Mouse (Mus musculus): ENCODE data around the gene Cdca5. TPM values are rescaled to one million over a fixed set of nuclear protein-coding genes. Genes with fewer than 3 reads are reported as not detected.

Cdca5 gene
- total RNA-seq, 1 experiment = 50.7 TPM

DNA sequence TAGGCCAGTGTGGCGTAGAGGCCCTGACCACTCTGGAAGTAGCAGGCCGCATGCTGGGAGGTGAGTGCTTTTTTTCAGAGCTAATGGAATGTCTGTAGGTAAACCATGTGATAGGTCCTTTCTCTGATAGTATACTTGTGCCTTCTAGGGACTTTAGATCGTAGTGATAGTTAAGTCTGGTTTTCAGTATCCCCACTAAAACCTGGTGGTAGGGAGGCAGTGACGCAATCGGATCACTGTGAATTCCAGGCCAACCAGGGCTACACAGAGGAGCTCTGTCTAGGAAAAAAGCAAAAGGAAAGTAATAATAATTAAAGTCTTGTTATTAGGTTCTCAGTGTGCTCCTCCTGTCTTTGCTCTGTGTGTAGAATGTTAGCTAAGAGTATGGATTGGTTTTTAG, 26.3 kb upstream of the Cdca5 start:
- TF ChIP-seq MAFK (IDR thresholded peaks at IDR 0.05; ENCODE audit: insufficient read depth, low read depth, low read length) (no peak), ZNF384 (IDR thresholded peaks at IDR 0.05; ENCODE audit: low read depth, low read length) (no peak), HCFC1 (IDR thresholded peaks at IDR 0.05; ENCODE audit: borderline replicate concordance, insufficient read depth, low read length) (no peak), ZC3H11A (IDR thresholded peaks at IDR 0.05; ENCODE audit: borderline replicate concordance, low read depth, low read length) (no peak)
- peaks cover 40% of the 10 kb centered on the region for H3K36me3 ChIP-seq (ENCODE audit: control insufficient read depth, insufficient read depth, low read length, poor library complexity, severe bottlenecking)

GRCm38 (mm10) chr19:6058966-6059365, 25.8 kb upstream of the Cdca5 start:
- H3K36me3 ChIP-seq (ENCODE audit: control insufficient read depth, insufficient read depth, low read length, poor library complexity, severe bottlenecking) = peaks cover 35% of the 10 kb centered on the region

More for the DNA sequence above, 26.3 kb upstream of the Cdca5 start:
- in situ Hi-C loops (cut with MboI; ENCODE audit: low sequenced_read_pairs in 2 of 2, unreplicated experiment in 2 of 2) = no loop called here
- peak overlapping the region; percentile 89 to 96 for H3K4me3 ChIP-seq (ENCODE audit: insufficient read depth in 1 of 2, low read depth in 1 of 2, low read length in 2 of 2, poor library complexity in 1 of 2, severe bottlenecking in 1 of 2)
- H3K4me1 ChIP-seq (ENCODE audit: control insufficient read depth in 2 of 2, insufficient read depth in 2 of 2, low read length in 2 of 2, poor library complexity in 1 of 2) = peaks cover 2 to 4% of the 10 kb centered on the region in 2 experiments; a peak in 2 of 4 replicates
- peak overlapping the region; percentile 87 for H3K27ac ChIP-seq (ENCODE audit: insufficient read depth, low read depth, low read length, poor library complexity, severe bottlenecking)
- H3K9me3 ChIP-seq (ENCODE audit: control insufficient read depth, insufficient read depth, low read depth, low read length) = no peaks in the 10 kb centered on the region
- DNase-seq (ENCODE audit: low read depth, low spot score) = no peak
- peak overlapping the region; percentile 96 for H3K9ac ChIP-seq (ENCODE audit: insufficient read depth, low read depth, low read length, poor library complexity, severe bottlenecking)

DNA sequence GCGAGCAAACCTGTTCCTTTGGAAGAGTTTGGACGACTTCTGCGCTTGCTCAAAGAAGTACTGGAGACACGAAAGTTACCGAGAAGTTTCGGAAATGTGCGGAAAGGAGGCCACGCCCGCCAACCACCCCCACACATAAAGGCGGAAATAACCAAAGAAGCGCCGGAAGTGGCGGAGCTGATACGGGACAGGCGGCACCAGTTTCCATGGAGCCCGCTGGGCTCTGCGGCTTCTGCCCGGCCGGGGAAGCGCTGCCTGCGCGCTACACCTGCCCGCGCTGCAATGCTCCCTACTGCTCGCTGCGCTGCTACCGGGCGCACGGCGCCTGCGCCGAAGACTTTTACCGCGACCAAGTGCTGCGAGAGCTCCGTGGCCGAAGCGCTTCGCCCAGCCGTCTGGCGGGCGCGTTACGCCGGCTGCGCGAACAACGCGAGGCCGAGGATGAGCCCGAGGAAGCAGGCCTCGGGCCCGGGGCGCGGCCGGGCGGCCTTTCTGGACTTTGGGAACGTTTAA, 23.7 kb upstream of the Cdca5 start, which contains the start of gene Znhit2:
TSS of gene Znhit2 (plus strand) at position 172 of the 513 bp plus-strand sequence.
- DNase-seq (ENCODE audit: low read depth, low spot score) = peak; percentile 86
- peaks cover 19% of the 10 kb centered on the region for H3K36me3 ChIP-seq (ENCODE audit: control insufficient read depth, insufficient read depth, low read length, poor library complexity, severe bottlenecking)
- H3K9ac ChIP-seq (ENCODE audit: insufficient read depth, low read depth, low read length, poor library complexity, severe bottlenecking) = peak within 1 kb of the TSS; percentile 94
- peaks cover 2 to 4% of the 10 kb centered on the region in 2 experiments; a peak in 2 of 4 replicates for H3K4me1 ChIP-seq (ENCODE audit: control insufficient read depth in 2 of 2, insufficient read depth in 2 of 2, low read length in 2 of 2, poor library complexity in 1 of 2)
- in situ Hi-C loops (cut with MboI; ENCODE audit: low sequenced_read_pairs in 2 of 2, unreplicated experiment in 2 of 2) = no loop called here
- no peaks in the 10 kb centered on the region for H3K9me3 ChIP-seq (ENCODE audit: control insufficient read depth, insufficient read depth, low read depth, low read length)
- peak within 1 kb of the TSS; percentile 77 for H3K27ac ChIP-seq (ENCODE audit: insufficient read depth, low read depth, low read length, poor library complexity, severe bottlenecking)
- peak within 1 kb of the TSS; percentile 52 to 82 for H3K4me3 ChIP-seq (ENCODE audit: insufficient read depth in 1 of 2, low read depth in 1 of 2, low read length in 2 of 2, poor library complexity in 1 of 2, severe bottlenecking in 1 of 2)
- TF ChIP-seq CHD2 (IDR thresholded peaks at IDR 0.05; ENCODE audit: low read depth, low read length) (no peak), HCFC1 (IDR thresholded peaks at IDR 0.05; ENCODE audit: borderline replicate concordance, insufficient read depth, low read length) (peak; percentile 60; the same call in 1 of the 2 replicates), ZC3H11A (IDR thresholded peaks at IDR 0.05; ENCODE audit: borderline replicate concordance, low read depth, low read length) (no peak), MAFK (IDR thresholded peaks at IDR 0.05; ENCODE audit: insufficient read depth, low read depth, low read length) (no peak), ZNF384 (IDR thresholded peaks at IDR 0.05; ENCODE audit: low read depth, low read length) (no peak)

More at GRCm38 (mm10) chr19:6058966-6059365, 25.8 kb upstream of the Cdca5 start:
- H3K9ac ChIP-seq (ENCODE audit: insufficient read depth, low read depth, low read length, poor library complexity, severe bottlenecking) = peak overlapping the region; percentile 96
- peaks cover 2 to 4% of the 10 kb centered on the region in 2 experiments; a peak in 2 of 4 replicates for H3K4me1 ChIP-seq (ENCODE audit: control insufficient read depth in 2 of 2, insufficient read depth in 2 of 2, low read length in 2 of 2, poor library complexity in 1 of 2)
- H3K4me3 ChIP-seq (ENCODE audit: insufficient read depth in 1 of 2, low read depth in 1 of 2, low read length in 2 of 2, poor library complexity in 1 of 2, severe bottlenecking in 1 of 2) = peak overlapping the region; percentile 89 to 96
- no peak for DNase-seq (ENCODE audit: low read depth, low spot score)
- TF ChIP-seq ZNF384 (IDR thresholded peaks at IDR 0.05; ENCODE audit: low read depth, low read length) = no peak
- no peak for TF ChIP-seq CHD2 (IDR thresholded peaks at IDR 0.05; ENCODE audit: low read depth, low read length)
- no peak for TF ChIP-seq MAFK (IDR thresholded peaks at IDR 0.05; ENCODE audit: insufficient read depth, low read depth, low read length)
- TF ChIP-seq ZC3H11A (IDR thresholded peaks at IDR 0.05; ENCODE audit: borderline replicate concordance, low read depth, low read length) = no peak
- TF ChIP-seq HCFC1 (IDR thresholded peaks at IDR 0.05; ENCODE audit: borderline replicate concordance, insufficient read depth, low read length) = no peak
- no peaks in the 10 kb centered on the region for H3K9me3 ChIP-seq (ENCODE audit: control insufficient read depth, insufficient read depth, low read depth, low read length)
- H3K27ac ChIP-seq (ENCODE audit: insufficient read depth, low read depth, low read length, poor library complexity, severe bottlenecking) = peak overlapping the region; percentile 8; the same call in 1 of the 2 replicates
- in situ Hi-C loops (cut with MboI; ENCODE audit: low sequenced_read_pairs in 2 of 2, unreplicated experiment in 2 of 2) = no loop called here

DNA sequence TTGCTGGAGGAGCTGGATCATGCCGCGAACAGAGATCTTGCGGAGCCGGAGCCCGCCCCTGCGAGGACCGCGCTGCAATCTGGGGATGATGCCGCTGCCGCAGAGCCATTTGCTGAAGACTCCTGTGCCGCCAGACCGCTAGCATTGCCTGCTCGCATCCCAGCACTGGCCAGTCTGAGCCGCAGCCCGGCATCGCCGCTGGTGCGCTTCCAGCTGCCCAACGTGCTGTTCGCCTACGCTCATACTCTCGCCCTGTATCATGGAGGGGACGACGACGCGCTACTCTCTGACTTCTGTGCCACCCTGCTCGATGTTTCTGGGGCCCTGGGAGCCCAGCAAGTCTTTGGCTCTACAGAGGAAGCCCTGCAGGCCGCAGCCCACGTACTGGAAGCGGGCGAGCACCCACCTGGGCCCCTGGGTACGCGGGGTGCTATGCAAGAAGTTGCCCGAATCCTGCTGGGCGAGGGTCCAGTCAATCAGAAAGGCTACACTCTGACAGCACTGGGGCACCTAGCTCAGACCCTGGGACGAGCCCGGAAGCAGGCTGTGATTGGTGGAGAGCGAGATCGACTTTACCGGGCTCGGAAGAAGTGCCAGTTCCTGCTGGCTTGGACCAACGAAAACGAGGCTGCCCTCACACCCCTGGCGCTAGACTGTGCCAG, 23.0 kb upstream of the Cdca5 start:
- Histone ChIP-seq H3K4me1 (ENCODE audit: control insufficient read depth in 2 of 2, insufficient read depth in 2 of 2, low read length in 2 of 2, poor library complexity in 1 of 2) (peaks cover 0 to 8% of the 10 kb centered on the region in 2 experiments; a peak in 2 of 4 replicates), H3K36me3 (ENCODE audit: control insufficient read depth, insufficient read depth, low read length, poor library complexity, severe bottlenecking) (peaks cover 17% of the 10 kb centered on the region), H3K9ac (ENCODE audit: insufficient read depth, low read depth, low read length, poor library complexity, severe bottlenecking) (peak overlapping the region; percentile 94), H3K4me3 (ENCODE audit: insufficient read depth in 1 of 2, low read depth in 1 of 2, low read length in 2 of 2, poor library complexity in 1 of 2, severe bottlenecking in 1 of 2) (peak overlapping the region; percentile 52 to 82), H3K27ac (ENCODE audit: insufficient read depth, low read depth, low read length, poor library complexity, severe bottlenecking) (peak overlapping the region; percentile 77), H3K9me3 (ENCODE audit: control insufficient read depth, insufficient read depth, low read depth, low read length) (no peaks in the 10 kb centered on the region)
- no peak for TF ChIP-seq MAFK (IDR thresholded peaks at IDR 0.05; ENCODE audit: insufficient read depth, low read depth, low read length)
- TF ChIP-seq ZC3H11A (IDR thresholded peaks at IDR 0.05; ENCODE audit: borderline replicate concordance, low read depth, low read length) = no peak
- TF ChIP-seq CHD2 (IDR thresholded peaks at IDR 0.05; ENCODE audit: low read depth, low read length) = no peak
- no peak for TF ChIP-seq HCFC1 (IDR thresholded peaks at IDR 0.05; ENCODE audit: borderline replicate concordance, insufficient read depth, low read length)
- no peak for TF ChIP-seq ZNF384 (IDR thresholded peaks at IDR 0.05; ENCODE audit: low read depth, low read length)
- in situ Hi-C loops (cut with MboI; ENCODE audit: low sequenced_read_pairs in 2 of 2, unreplicated experiment in 2 of 2) = no loop called here
- no peak for DNase-seq (ENCODE audit: low read depth, low spot score)
